In the genomic region with DNA sequence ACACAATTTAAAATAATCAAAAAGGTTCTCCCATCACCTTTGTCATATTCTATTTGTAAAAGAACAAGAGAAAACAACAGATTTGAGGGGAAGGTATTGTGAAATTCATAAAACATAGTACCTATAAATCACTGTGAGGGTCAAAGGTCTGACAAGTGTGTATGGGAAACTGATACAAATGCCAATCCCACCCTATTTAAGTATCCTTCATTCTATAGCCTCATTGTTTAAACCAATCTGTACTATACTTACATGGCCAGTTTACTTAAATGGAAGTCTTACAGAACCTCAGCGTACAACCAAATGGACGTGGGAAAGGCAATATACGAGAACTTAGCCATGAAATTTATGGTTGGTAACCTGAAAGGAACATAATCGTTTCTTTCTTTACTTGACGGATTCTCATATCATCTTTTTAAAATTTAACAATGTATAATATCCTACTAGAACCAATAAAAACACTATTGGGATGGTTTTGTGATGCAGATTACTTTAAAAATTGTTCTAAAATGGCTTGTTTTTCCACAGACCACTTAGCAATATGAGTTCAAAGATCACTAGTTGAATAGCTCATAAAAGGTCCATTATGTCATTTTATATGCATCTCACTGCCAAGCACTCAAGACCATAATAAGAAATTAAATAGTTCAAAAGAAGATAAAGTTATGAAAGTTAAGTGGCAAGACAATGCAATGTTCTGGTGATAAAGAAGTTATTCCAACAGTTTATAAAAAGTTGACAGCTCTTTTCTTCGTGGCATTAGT, we compare ENCODE assay signal across 19 mouse cellular contexts.
DNase-seq lines count a peak whose midpoint lies in the region; ATAC-seq and TF ChIP-seq lines count a peak whose summit lies in the region.
"Had no signal": no experiment of that assay in that cellular context is flagged by ENCODE, and none has a peak within 500 bp of the region (broad histone marks: within the 10 kb centered on the region; RNA-seq: fewer than 3 reads in every experiment).

No protein-coding gene starts in this region.

- no peak overlapping the region for H3K4me3 ChIP-seq in intestine, embryonic 15.5 days (replicated peaks)
- no peak overlapping the region for H3K4me3 ChIP-seq in intestine, postnatal 0 days (ENCODE audit: low read depth, low read length)
- H3K4me3 ChIP-seq: embryonic facial prominence, embryonic 10.5 days; embryonic facial prominence, embryonic 12.5 days; forebrain, embryonic 13.5 days; forebrain, embryonic 15.5 days had no signal

- H3K36me3 ChIP-seq in intestine, embryonic 15.5 days: no peaks in the 10 kb centered on the region
- no peaks in the 10 kb centered on the region for H3K36me3 ChIP-seq in intestine, postnatal 0 days (ENCODE audit: control insufficient read depth, insufficient read depth)
- H3K36me3 ChIP-seq: embryonic facial prominence, embryonic 10.5 days; embryonic facial prominence, embryonic 12.5 days; forebrain, embryonic 15.5 days had no signal

- no peaks in the 10 kb centered on the region for H3K27me3 ChIP-seq in intestine, embryonic 15.5 days (replicated peaks)
- H3K27me3 ChIP-seq in intestine, postnatal 0 days (replicated peaks; ENCODE audit: control insufficient read depth, insufficient read depth, low read length): no peaks in the 10 kb centered on the region
- H3K27me3 ChIP-seq: embryonic facial prominence, embryonic 12.5 days; forebrain, embryonic 13.5 days; forebrain, embryonic 15.5 days had no signal

- no peak overlapping the region for H3K27ac ChIP-seq in intestine, embryonic 15.5 days
- no peak overlapping the region for H3K27ac ChIP-seq in intestine, postnatal 0 days (ENCODE audit: low read depth, low read length)
- H3K27ac ChIP-seq: embryonic facial prominence, embryonic 10.5 days; embryonic facial prominence, embryonic 12.5 days; forebrain, embryonic 13.5 days; forebrain, embryonic 15.5 days had no signal

- 49% methylated on average over 6 of the region's 6 CpGs for WGBS in intestine, embryonic 15.5 days
- 43% methylated on average over 6 of the region's 6 CpGs for WGBS in intestine, postnatal 0 days
- 23% methylated on average over 6 of the region's 6 CpGs for WGBS in large intestine, adult 2 months

- no peak for TF ChIP-seq CTCF in intestine, postnatal 0 days (IDR thresholded peaks at IDR 0.05; ENCODE audit: low read depth)

- H3K9ac ChIP-seq in intestine, embryonic 15.5 days: no peak overlapping the region
- H3K9ac ChIP-seq in intestine, postnatal 0 days (ENCODE audit: low read depth, low read length): no peak overlapping the region
- H3K9ac ChIP-seq: embryonic facial prominence, embryonic 12.5 days; forebrain, embryonic 13.5 days; forebrain, embryonic 15.5 days; forebrain, postnatal 0 days had no signal

- no peaks in the 10 kb centered on the region for H3K4me1 ChIP-seq in intestine, embryonic 15.5 days (replicated peaks)
- no peaks in the 10 kb centered on the region for H3K4me1 ChIP-seq in intestine, postnatal 0 days (replicated peaks; ENCODE audit: control insufficient read depth, insufficient read depth, low read length)
- H3K4me1 ChIP-seq: embryonic facial prominence, embryonic 10.5 days; embryonic facial prominence, embryonic 12.5 days; forebrain, embryonic 13.5 days; forebrain, embryonic 15.5 days had no signal

- no peak overlapping the region for H3K4me2 ChIP-seq in intestine, embryonic 15.5 days (replicated peaks)
- H3K4me2 ChIP-seq in intestine, postnatal 0 days (replicated peaks; ENCODE audit: low read depth): no peak overlapping the region
- H3K4me2 ChIP-seq: embryonic facial prominence, embryonic 12.5 days; forebrain, embryonic 13.5 days; forebrain, embryonic 15.5 days had no signal

- ATAC-seq in intestine, embryonic 15.5 days: peak; percentile 83
- ATAC-seq in intestine, postnatal 0 days: no peak
- ATAC-seq: forebrain, embryonic 13.5 days; forebrain, embryonic 15.5 days; forebrain, postnatal 0 days had no signal

- no peaks in the 10 kb centered on the region for H3K9me3 ChIP-seq in intestine, embryonic 15.5 days
- H3K9me3 ChIP-seq in intestine, postnatal 0 days (ENCODE audit: control insufficient read depth): no peaks in the 10 kb centered on the region
- H3K9me3 ChIP-seq: embryonic facial prominence, embryonic 10.5 days; embryonic facial prominence, embryonic 12.5 days; forebrain, embryonic 13.5 days; forebrain, embryonic 15.5 days had no signal

- peak; percentile 18 for DNase-seq in large intestine, adult 2 months (ENCODE audit: low read depth, low spot score)
- DNase-seq in neural tube, embryonic 10.5 days (ENCODE audit: extremely low spot score, low spot score): no peak
- no peak for DNase-seq in spleen, adult 12 weeks (ENCODE audit: low spot score)
- DNase-seq: adrenal gland, adult 2 months; adrenal gland, postnatal 10 days; adrenal gland, postnatal 25 days; cerebellum, adult 11-12 months; cerebellum, adult 2 months; cerebellum, adult 9-10 months; cerebellum, postnatal 10 days; cerebellum, postnatal 25 days; embryo, embryonic 11 days; forebrain, postnatal 0 days had no signal
